Mouse (Mus musculus): ENCODE data around the gene Hbb-bh1. TPM values are rescaled to one million over a fixed set of nuclear protein-coding genes. Genes with fewer than 3 reads are reported as not detected.
"Not testable (repeated sequence)": the region's sequence is repeated elsewhere in the genome, so short reads cannot be mapped to it uniquely, and the experiment has no call there.

Hbb-bh1 gene
- total RNA-seq, 2 experiments from 2014 or later: not detected

GRCm38 (mm10) chr7:103813152-103813551, 29.8 kb downstream of the Hbb-bh1 start:
- DNase-seq (ENCODE audit: low spot score in 2 of 2): not testable (repeated sequence)

GRCm38 (mm10) chr7:103812174-103812573, 30.8 kb downstream of the Hbb-bh1 start:
- DNase-seq (ENCODE audit: low spot score in 2 of 2): no peak

- no peak for DNase-seq (ENCODE audit: low spot score in 2 of 2)
These were observed 31.6 kb downstream of the Hbb-bh1 start for GRCm38 (mm10) chr7:103811223-103811845.

- no peak for DNase-seq (ENCODE audit: low spot score in 2 of 2)
These were observed 32.2 kb downstream of the Hbb-bh1 start for GRCm38 (mm10) chr7:103810746-103811145.

- DNase-seq (ENCODE audit: low spot score in 2 of 2): no peak
These were observed 32.7 kb downstream of the Hbb-bh1 start for GRCm38 (mm10) chr7:103810296-103810695.

GRCm38 (mm10) chr7:103809801-103810155, 33.2 kb downstream of the Hbb-bh1 start:
- no peak for DNase-seq (ENCODE audit: low spot score in 2 of 2)

- no peak for DNase-seq (ENCODE audit: low spot score in 2 of 2)
These were observed 33.8 kb downstream of the Hbb-bh1 start for GRCm38 (mm10) chr7:103808971-103809800.

GRCm38 (mm10) chr7:103808120-103808519, 34.8 kb downstream of the Hbb-bh1 start:
- not testable (repeated sequence) for DNase-seq (ENCODE audit: low spot score in 2 of 2)

- DNase-seq (ENCODE audit: low spot score in 2 of 2): peak; percentile 5 to 55
These were observed 36.1 kb downstream of the Hbb-bh1 start for GRCm38 (mm10) chr7:103806856-103807255.

GRCm38 (mm10) chr7:103792669-103793388, 50.1 kb downstream of the Hbb-bh1 start:
- DNase-seq (ENCODE audit: low spot score in 2 of 2): no peak

GRCm38 (mm10) chr7:103791721-103792120, 51.2 kb downstream of the Hbb-bh1 start, which contains the start of gene Olfr67:
Olfr67 (minus strand) TSS chr7:103791821.
- no peak for DNase-seq (ENCODE audit: low spot score in 2 of 2)

Other genes starting within 250 kb of the Hbb-bh1 start
- not detected for gene Olfr619, start 242.6 kb downstream of the Hbb-bh1 start, total RNA-seq (2021)
- not detected for gene Olfr620, start 230.6 kb downstream of the Hbb-bh1 start, total RNA-seq (2021)
- gene Olfr622, start 200.5 kb downstream of the Hbb-bh1 start, total RNA-seq (2021): not detected
- gene Olfr623, start 179.5 kb downstream of the Hbb-bh1 start, total RNA-seq (2021): not detected
- under 1 TPM in 1 of 2 experiments, not detected in 1; 0.05 TPM for gene Olfr624, start 172.0 kb downstream of the Hbb-bh1 start, total RNA-seq (2021)
- not detected for gene Olfr625-ps1, start 160.4 kb downstream of the Hbb-bh1 start, total RNA-seq (2021)
- not detected for gene Olfr243, start 128.5 kb downstream of the Hbb-bh1 start, total RNA-seq (2021)
- gene Olfr628, start 112.8 kb downstream of the Hbb-bh1 start, total RNA-seq (2021): not detected
- gene Olfr629, start 98.2 kb downstream of the Hbb-bh1 start, total RNA-seq (2021): not detected
- not detected for gene Olfr630, start 85.8 kb downstream of the Hbb-bh1 start, total RNA-seq (2021)
- gene Olfr69, start 71.6 kb downstream of the Hbb-bh1 start, total RNA-seq (2021): not detected
- gene Olfr68, start 63.5 kb downstream of the Hbb-bh1 start, total RNA-seq (2021): not detected
- gene Olfr67, start 51.3 kb downstream of the Hbb-bh1 start, total RNA-seq (2021): not detected
- gene Hbb-bt, start 29.2 kb downstream of the Hbb-bh1 start, total RNA-seq (2021): 10 to 100 TPM; 26.0 to 31.8 TPM
- gene Hbb-bs, start 15.1 kb downstream of the Hbb-bh1 start, total RNA-seq (2021): 100 to 1,000 TPM; 267 to 283 TPM
- gene Hbb-bh2, start 2.6 kb downstream of the Hbb-bh1 start, total RNA-seq (2021): not detected
- gene Hbb-y, start 10.1 kb upstream of the Hbb-bh1 start, total RNA-seq (2021): not detected
- gene Olfr66, start 43.1 kb upstream of the Hbb-bh1 start, total RNA-seq (2021): not detected
- gene Olfr64, start 51.3 kb upstream of the Hbb-bh1 start, total RNA-seq (2021): not detected
- gene Olfr65, start 60.3 kb upstream of the Hbb-bh1 start, total RNA-seq (2021): not detected
- gene Olfr631, start 85.7 kb upstream of the Hbb-bh1 start, total RNA-seq (2021): not detected
- gene Olfr632, start 91.2 kb upstream of the Hbb-bh1 start, total RNA-seq (2021): not detected
- not detected for gene Olfr633, start 101.3 kb upstream of the Hbb-bh1 start, total RNA-seq (2021)
- gene Olfr635, start 128.0 kb upstream of the Hbb-bh1 start, total RNA-seq (2021): under 1 TPM in 1 of 2 experiments, not detected in 1; 0.05 TPM
- not detected for gene Olfr638, start 155.6 kb upstream of the Hbb-bh1 start, total RNA-seq (2021)
- under 1 TPM in 1 of 2 experiments, not detected in 1; 0.05 TPM for gene Olfr639, start 174.1 kb upstream of the Hbb-bh1 start, total RNA-seq (2021)
- gene Olfr640, start 182.4 kb upstream of the Hbb-bh1 start, total RNA-seq (2021): not detected
- gene Olfr641, start 192.3 kb upstream of the Hbb-bh1 start, total RNA-seq (2021): not detected
- not detected for gene Olfr642, start 209.5 kb upstream of the Hbb-bh1 start, total RNA-seq (2021)
- not detected for gene 4930516K23Rik, start 218.3 kb upstream of the Hbb-bh1 start, total RNA-seq (2021)
- not detected for gene Olfr644, start 228.7 kb upstream of the Hbb-bh1 start, total RNA-seq (2021)
- not detected for gene Olfr645, start 242.3 kb upstream of the Hbb-bh1 start, total RNA-seq (2021)